Mouse (Mus musculus): ENCODE data around the gene Klf15. TPM values are rescaled to one million over a fixed set of nuclear protein-coding genes. Genes with fewer than 3 reads are reported as not detected.

Gene Klf15
- polyA plus RNA-seq, 2 experiments, result 7.6 to 9.9 TPM

DNA sequence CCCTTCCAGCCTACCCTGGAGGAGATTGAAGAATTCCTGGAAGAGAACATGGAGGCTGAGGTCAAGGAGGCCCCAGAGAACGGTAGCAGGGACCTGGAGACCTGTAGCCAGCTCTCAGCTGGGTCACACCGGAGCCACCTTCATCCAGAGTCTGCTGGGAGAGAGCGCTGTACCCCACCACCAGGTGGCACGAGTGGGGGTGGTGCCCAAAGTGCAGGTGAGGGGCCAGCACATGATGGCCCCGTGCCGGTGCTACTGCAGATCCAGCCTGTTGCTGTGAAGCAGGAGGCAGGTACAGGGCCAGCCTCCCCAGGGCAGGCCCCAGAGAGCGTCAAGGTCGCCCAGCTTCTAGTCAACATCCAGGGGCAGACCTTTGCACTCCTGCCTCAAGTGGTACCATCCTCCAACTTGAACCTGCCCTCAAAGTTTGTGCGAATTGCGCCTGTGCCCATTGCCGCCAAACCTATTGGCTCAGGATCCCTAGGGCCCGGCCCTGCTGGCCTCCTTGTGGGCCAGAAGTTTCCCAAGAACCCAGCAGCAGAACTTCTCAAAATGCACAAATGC lies 4.6 kb downstream of the Klf15 start:
- Histone ChIP-seq H3K9me3 (ENCODE audit: control insufficient read depth, low read length) (no peaks in the 10 kb centered on the region), H3K27ac (no peak overlapping the region), H3K4me2 (ENCODE audit: low read depth) (peak overlapping the region; percentile 45), H3K9ac (replicated peaks) (no peak overlapping the region), H3K4me1 (replicated peaks; ENCODE audit: control insufficient read depth in 2 of 2, insufficient read depth in 2 of 2, low read length in 1 of 2) (peaks cover 0 to 5% of the 10 kb centered on the region in 2 experiments; a peak in 1 of 4 replicates), H3K4me3 (ENCODE audit: insufficient read depth in 1 of 2, low read depth in 2 of 2, low read length in 2 of 2) (peak overlapping the region in 1 of 2 experiments; percentile 12; a peak in 1 of 4 replicates), H3K36me3 (replicated peaks; ENCODE audit: control insufficient read depth, insufficient read depth, low read depth) (no peaks in the 10 kb centered on the region), H3K27me3 (ENCODE audit: control insufficient read depth, insufficient read depth, low read length) (peaks cover 17% of the 10 kb centered on the region)
- TF ChIP-seq CTCF (IDR thresholded peaks at IDR 0.05; ENCODE audit: low read depth), result no peak
- ATAC-seq (ENCODE audit: insufficient read depth) (no peak), DNase-seq (ENCODE audit: low read depth in 3 of 3, low spot score in 3 of 3) (no peak)
- WGBS (ENCODE audit: insufficient replicate concordance), result 67% methylated on average over 12 of the region's 12 CpGs

DNA sequence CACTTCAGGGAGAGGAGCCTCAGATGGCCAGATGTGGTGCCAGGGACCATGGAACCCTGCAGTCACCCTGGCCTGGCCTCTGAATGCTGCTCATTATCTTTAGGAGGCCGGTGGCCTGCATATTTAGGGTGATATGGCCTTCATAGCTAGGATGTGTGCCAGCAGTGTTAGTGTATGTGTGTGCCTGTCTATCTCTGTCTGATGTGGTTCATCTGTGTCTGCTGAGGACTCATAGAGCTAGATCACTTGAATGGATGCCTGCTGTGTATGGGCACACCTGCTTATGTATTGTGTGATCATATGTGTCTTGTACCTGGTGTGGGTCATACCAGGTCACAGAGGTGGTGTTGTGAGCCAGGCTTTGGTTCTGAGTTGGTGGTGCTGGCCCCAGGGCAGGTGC lies 5.8 kb downstream of the Klf15 start:
- no peak for TF ChIP-seq EP300 (IDR thresholded peaks at IDR 0.05; ENCODE audit: low read depth)
- TF ChIP-seq CTCF (IDR thresholded peaks at IDR 0.05; ENCODE audit: low read depth), result no peak
- WGBS (ENCODE audit: insufficient replicate concordance), result 43% methylated on average over 1 of the region's 1 CpGs
- DNase-seq (ENCODE audit: low read depth in 3 of 3, low spot score in 3 of 3), result no peak
- peaks cover 0 to 5% of the 10 kb centered on the region in 2 experiments; a peak in 1 of 4 replicates for H3K4me1 ChIP-seq (replicated peaks; ENCODE audit: control insufficient read depth in 2 of 2, insufficient read depth in 2 of 2, low read length in 1 of 2)
- no peak overlapping the region for H3K4me3 ChIP-seq (ENCODE audit: insufficient read depth in 1 of 2, low read depth in 2 of 2, low read length in 2 of 2)
- peaks cover 4% of the 10 kb centered on the region for H3K27me3 ChIP-seq (ENCODE audit: control insufficient read depth, insufficient read depth, low read length)
- no peaks in the 10 kb centered on the region for H3K9me3 ChIP-seq (ENCODE audit: control insufficient read depth, low read length)
- H3K36me3 ChIP-seq (replicated peaks; ENCODE audit: control insufficient read depth, insufficient read depth, low read depth), result no peaks in the 10 kb centered on the region
- H3K27ac ChIP-seq, result no peak overlapping the region
- no peak for ATAC-seq (ENCODE audit: insufficient read depth)
- H3K4me2 ChIP-seq (ENCODE audit: low read depth), result peak overlapping the region; percentile 45
- H3K9ac ChIP-seq (replicated peaks), result no peak overlapping the region

DNA sequence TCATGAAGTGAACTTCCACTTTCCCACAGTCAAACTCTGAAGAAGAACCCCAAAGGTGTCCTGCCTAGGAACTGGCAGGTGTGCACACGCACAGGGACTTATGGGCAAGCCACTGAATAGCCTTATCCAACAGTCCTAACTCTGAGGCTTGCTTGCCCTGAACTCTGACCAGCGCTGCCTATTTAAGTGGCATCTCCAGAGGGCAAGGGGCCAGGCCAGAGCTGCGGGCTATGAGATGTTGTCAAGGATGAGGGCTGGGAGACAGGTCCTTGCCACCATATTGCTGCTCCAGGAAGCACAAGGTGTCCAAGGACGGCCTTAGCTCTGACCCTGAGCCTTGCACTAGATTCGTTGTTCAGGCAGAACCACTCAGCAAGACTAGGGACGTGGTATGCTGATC lies 6.7 kb downstream of the Klf15 start:
- DNase-seq (ENCODE audit: low read depth in 3 of 3, low spot score in 3 of 3) (no peak), ATAC-seq (ENCODE audit: insufficient read depth) (no peak)
- no peaks in the 10 kb centered on the region for H3K27me3 ChIP-seq (ENCODE audit: control insufficient read depth, insufficient read depth, low read length)
- H3K9ac ChIP-seq (replicated peaks), result no peak overlapping the region
- H3K36me3 ChIP-seq (replicated peaks; ENCODE audit: control insufficient read depth, insufficient read depth, low read depth), result no peaks in the 10 kb centered on the region
- WGBS (ENCODE audit: insufficient replicate concordance), result 53% methylated on average over 6 of the region's 6 CpGs
- no peak overlapping the region for H3K27ac ChIP-seq
- TF ChIP-seq CTCF (IDR thresholded peaks at IDR 0.05; ENCODE audit: low read depth) (no peak), EP300 (IDR thresholded peaks at IDR 0.05; ENCODE audit: low read depth) (no peak)
- H3K4me1 ChIP-seq (replicated peaks; ENCODE audit: control insufficient read depth in 2 of 2, insufficient read depth in 2 of 2, low read length in 1 of 2), result peaks cover 0 to 5% of the 10 kb centered on the region in 2 experiments; a peak in 1 of 4 replicates
- H3K4me3 ChIP-seq (ENCODE audit: insufficient read depth in 1 of 2, low read depth in 2 of 2, low read length in 2 of 2), result no peak overlapping the region
- no peaks in the 10 kb centered on the region for H3K9me3 ChIP-seq (ENCODE audit: control insufficient read depth, low read length)
- H3K4me2 ChIP-seq (ENCODE audit: low read depth), result no peak overlapping the region

- Histone ChIP-seq H3K27ac (no peak overlapping the region), H3K9me3 (ENCODE audit: control insufficient read depth, low read length) (no peaks in the 10 kb centered on the region), H3K27me3 (ENCODE audit: control insufficient read depth, insufficient read depth, low read length) (no peaks in the 10 kb centered on the region), H3K36me3 (replicated peaks; ENCODE audit: control insufficient read depth, insufficient read depth, low read depth) (no peaks in the 10 kb centered on the region), H3K4me2 (ENCODE audit: low read depth) (no peak overlapping the region), H3K9ac (replicated peaks) (no peak overlapping the region), H3K4me3 (ENCODE audit: insufficient read depth in 1 of 2, low read depth in 2 of 2, low read length in 2 of 2) (no peak overlapping the region), H3K4me1 (replicated peaks; ENCODE audit: control insufficient read depth in 2 of 2, insufficient read depth in 2 of 2, low read length in 1 of 2) (no peaks in the 10 kb centered on the region; a peak in 1 of 4 replicates)
- TF ChIP-seq CTCF (IDR thresholded peaks at IDR 0.05; ENCODE audit: low read depth) (no peak), EP300 (IDR thresholded peaks at IDR 0.05; ENCODE audit: low read depth) (no peak)
- 69% methylated on average over 2 of the region's 2 CpGs for WGBS (ENCODE audit: insufficient replicate concordance)
- no peak for DNase-seq (ENCODE audit: low read depth in 3 of 3, low spot score in 3 of 3)
- no peak for ATAC-seq (ENCODE audit: insufficient read depth)
Measured at GRCm38 (mm10) chr6:90470255-90470654, 7.9 kb downstream of the Klf15 start.

DNA sequence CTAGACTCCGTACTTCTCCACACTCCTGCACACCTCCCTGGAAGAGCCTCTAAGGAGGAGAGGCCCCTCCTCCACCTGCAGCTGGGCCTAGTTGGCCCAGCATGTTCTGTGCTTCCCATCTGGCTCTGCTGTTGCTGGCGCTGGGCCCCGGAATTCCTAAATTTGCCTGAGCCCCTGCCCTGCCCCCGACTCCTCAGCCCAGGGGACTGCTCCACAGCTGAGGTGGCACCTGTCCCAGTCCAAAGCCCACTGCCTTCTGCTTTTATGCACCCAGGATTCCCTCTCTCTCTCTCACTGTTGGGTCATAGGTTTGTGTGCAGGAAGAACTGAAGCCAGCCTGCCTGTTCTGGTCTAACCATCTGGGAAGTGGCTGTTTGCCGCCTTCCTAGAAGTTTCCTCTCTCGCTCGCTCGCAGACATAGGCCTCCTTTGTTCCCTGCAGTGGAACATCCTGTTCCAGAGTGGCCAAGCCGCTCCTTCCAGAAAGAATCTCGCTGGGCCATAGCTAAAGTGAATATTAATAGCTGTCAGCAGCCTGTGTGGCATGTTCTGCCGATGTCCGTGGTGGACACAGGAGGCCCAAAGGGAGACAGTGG lies 8.7 kb downstream of the Klf15 start:
- H3K4me1 ChIP-seq (replicated peaks; ENCODE audit: control insufficient read depth in 2 of 2, insufficient read depth in 2 of 2, low read length in 1 of 2), result no peaks in the 10 kb centered on the region; a peak in 1 of 4 replicates
- no peak for ATAC-seq (ENCODE audit: insufficient read depth)
- no peaks in the 10 kb centered on the region for H3K27me3 ChIP-seq (ENCODE audit: control insufficient read depth, insufficient read depth, low read length)
- 46% methylated on average over 12 of the region's 12 CpGs for WGBS (ENCODE audit: insufficient replicate concordance)
- H3K36me3 ChIP-seq (replicated peaks; ENCODE audit: control insufficient read depth, insufficient read depth, low read depth), result no peaks in the 10 kb centered on the region
- DNase-seq (ENCODE audit: low read depth in 3 of 3, low spot score in 3 of 3), result no peak
- no peaks in the 10 kb centered on the region for H3K9me3 ChIP-seq (ENCODE audit: control insufficient read depth, low read length)
- H3K9ac ChIP-seq (replicated peaks), result no peak overlapping the region
- no peak overlapping the region for H3K4me2 ChIP-seq (ENCODE audit: low read depth)
- TF ChIP-seq EP300 (IDR thresholded peaks at IDR 0.05; ENCODE audit: low read depth) (no peak), CTCF (IDR thresholded peaks at IDR 0.05; ENCODE audit: low read depth) (no peak)
- no peak overlapping the region for H3K27ac ChIP-seq
- no peak overlapping the region for H3K4me3 ChIP-seq (ENCODE audit: insufficient read depth in 1 of 2, low read depth in 2 of 2, low read length in 2 of 2)

Measured in liver, embryonic 14.5 days (tissue).